Mouse (Mus musculus): ENCODE results near the gene Rhbdl2.

- no peak for TF ChIP-seq EP300 (IDR thresholded peaks at IDR 0.05)
- peak; percentile 64 for TF ChIP-seq CTCF (IDR thresholded peaks at IDR 0.05)
These were observed 29.4 kb upstream of the Rhbdl2 start for GRCm38 (mm10) chr4:123758306-123758705.
